Mouse (Mus musculus): ENCODE data around the gene Card6.
"Not testable (repeated sequence)": the region's sequence is repeated elsewhere in the genome, so short reads cannot be mapped to it uniquely, and the experiment has no call there.

Card6 gene

DNA sequence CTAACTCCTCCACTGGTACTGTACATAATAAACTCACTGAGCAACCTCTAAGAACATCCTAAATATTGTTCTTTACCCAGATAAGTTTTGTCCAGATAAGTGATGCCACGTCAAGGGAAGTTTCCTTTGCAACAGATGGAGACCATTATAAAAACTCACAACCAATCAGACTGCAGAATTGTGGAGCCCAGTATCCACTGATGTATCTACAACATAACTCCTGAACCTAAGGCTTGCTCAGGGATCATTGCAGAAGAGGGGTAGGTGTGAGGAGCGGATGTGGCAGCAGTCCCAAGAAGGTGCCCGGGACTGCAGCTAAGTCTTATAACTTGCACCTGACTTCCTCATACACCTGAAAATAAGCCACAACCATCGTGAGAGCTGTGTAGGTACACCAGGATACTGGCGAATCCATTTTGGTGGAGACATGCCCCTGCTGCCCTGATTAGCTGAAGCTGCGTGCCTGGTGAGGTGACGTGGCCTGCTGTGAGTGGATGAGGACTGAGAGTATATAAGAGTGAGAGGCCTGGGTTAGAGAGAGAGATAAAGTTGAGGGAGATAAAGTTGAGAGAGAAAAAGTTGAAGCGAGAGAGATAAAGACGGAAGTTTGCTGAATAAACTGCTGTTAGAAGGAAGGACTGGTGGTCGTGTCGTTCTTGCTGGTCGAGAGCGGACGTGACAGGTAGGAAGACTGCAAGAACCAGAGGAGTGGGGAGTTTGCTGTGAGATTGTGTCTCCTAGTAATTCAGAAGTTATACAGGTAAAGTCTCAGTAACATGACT, 22.7 kb upstream of the Card6 start:
- not testable (repeated sequence) for DNase-seq (ENCODE audit: low spot score in 2 of 2)

DNA sequence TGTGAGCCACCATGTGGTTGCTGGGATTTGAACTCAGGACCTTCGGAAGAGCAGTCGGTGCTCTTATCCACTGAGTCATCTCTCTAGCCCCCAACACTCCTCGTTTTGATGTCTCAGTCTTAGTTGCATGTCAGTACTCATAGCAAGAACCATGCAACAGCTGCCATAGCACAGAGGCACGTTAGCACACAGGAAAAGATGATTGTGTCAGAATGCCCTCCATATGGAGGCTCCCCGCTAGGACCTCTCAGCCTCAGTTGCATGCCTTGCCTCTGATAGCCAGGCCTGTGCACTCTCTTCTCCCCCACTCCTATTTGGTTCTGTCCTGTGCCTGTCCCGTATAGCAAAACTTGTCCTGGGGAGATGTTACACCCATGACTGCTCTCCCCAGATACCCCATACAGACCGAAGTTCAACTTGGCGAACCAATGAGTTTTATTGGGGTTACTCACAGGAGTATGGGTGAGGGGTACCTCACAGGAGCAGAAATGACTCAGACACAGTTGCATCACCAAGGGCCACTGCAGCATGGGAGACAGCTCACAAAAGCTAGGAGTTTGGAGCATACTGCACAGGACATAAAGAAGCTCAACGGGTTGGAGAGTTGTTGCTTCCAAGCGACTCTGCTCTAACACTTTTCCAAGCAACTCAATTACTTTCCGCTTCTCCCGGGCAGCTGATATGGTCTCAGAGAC, 20.9 kb upstream of the Card6 start:
- no peak for DNase-seq (ENCODE audit: low spot score in 2 of 2)

DNA sequence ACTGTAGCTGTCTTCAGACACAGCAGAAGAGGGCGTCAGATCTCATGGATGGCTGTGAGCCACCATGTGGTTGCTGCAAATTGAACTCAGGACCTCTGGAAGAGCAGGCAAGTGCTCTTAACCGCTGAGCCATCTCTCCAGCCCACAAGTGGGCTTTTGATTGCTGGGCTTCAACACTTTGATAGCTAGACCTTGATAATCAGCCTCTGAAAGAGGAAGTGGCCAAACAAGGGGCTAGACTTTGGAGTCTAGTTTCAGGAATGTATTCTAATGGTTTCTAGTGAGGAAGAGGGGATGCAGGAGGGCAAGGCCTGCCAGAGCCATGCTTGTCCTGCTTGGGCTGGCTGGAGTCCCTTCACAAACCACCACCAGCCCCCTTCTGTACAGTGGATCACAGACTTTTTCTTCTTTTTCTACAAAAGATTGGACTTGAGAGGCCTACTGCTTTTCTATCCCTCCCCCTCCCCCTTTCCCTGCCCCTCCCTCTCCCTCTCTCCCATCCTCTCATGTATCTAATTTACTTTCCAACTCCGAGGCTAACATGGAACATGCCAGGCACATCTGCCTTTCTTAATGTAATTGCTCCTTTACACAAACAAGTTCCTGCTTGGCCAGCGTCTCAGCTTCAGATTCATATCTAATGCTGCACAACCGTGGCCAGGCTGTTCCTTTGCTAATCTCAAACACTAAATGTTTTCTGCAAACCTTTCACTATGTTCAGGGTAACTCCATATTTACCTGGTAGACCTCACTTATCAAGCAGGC, 20.0 kb upstream of the Card6 start:
- DNase-seq (ENCODE audit: low spot score in 2 of 2): no peak

DNA sequence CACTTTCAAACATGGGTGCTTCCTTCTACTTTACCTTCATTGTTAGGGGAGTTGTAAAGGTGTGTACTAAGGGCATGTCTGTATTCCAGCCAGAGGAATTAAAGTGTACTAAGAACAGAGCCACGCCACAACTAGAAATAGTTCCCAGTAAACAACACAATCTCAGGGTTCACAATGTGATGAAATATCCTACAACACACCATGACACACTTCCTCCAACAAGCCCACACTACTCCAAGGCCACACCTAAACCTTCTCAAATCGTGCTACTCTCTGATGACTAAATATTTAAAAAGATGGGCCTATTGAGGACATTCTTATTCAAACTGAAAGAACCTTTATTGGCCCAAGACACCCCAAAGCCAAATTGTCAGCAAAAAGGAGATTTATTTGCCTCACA, 19.1 kb upstream of the Card6 start:
- no peak for DNase-seq (ENCODE audit: low spot score in 2 of 2)

DNA sequence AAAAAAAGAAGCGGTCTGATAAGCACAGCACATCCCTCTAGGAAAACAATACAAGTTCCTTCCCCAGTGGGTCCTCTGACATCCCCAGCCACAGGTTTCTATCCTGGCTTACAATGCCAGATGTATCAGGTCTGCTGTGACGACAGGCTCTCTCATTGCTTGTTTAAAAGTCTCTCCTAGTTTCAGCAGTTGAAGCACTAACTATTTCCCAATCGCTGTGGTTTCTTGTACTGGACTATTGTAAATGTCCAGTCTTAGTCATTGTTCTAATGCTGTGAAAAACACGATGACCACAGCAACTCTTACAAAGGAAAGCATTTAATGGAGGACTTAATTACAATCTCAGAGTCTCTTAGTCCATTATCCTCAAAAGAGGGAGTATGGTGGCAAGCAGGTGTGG, 18.1 kb upstream of the Card6 start:
- DNase-seq (ENCODE audit: low spot score in 2 of 2): no peak

DNA sequence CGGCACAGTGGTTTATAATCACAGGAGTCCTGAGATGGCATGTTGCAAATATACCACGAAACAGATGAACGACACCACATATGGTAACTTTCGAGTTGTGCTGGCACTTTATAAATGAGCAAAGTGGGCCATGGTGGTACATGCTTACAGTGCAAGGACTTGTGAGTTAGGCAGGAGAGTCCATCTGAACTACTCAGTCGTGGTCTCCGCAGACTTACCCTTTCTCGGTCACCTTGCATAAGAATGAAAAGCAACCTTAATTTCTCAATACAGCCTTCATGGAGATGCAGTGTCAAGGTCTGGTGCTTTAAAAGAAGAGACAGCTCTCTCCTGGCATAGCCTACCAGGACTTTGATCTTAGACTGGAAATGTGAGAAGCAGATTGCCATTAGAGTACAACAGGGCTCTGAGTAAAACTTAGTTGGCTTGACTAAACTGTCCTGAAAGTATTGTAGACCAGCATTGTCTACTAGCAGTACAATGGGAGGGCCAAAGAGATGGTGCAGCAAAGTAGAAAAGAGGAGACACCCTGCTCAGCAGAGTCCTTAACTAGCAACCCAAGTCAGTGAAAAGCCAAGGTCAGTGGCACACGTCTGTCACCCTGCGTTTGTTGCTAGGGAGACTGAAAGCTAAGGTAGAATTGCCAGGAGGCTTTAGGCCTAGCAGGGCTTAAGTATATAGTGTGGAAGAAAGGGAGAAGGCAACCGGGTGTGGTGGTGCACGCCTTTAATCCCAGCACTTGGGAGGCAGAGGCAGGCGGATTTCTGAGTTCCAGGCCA, 13.4 kb upstream of the Card6 start:
- no peak for DNase-seq (ENCODE audit: low spot score in 2 of 2)

DNA sequence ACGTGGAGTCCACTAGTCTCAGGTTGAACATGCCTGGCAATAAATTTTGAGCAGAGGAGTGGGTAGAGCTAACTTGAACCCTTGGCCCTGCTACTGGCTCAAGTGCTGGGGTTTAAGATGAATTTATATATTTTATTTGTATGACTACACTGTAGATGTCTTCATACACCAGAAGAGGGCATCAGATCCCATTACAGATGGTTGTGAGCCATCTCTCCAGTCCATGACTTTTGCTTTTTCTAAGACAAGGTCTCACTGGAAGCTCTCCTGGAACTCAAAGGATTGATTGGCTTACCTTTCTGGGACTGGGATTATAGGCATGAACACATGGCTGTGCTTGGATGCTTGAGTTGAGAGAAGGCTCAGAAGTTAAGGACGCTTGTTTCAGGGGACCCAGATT, 11.4 kb upstream of the Card6 start:
- no peak for DNase-seq (ENCODE audit: low spot score in 2 of 2)

DNA sequence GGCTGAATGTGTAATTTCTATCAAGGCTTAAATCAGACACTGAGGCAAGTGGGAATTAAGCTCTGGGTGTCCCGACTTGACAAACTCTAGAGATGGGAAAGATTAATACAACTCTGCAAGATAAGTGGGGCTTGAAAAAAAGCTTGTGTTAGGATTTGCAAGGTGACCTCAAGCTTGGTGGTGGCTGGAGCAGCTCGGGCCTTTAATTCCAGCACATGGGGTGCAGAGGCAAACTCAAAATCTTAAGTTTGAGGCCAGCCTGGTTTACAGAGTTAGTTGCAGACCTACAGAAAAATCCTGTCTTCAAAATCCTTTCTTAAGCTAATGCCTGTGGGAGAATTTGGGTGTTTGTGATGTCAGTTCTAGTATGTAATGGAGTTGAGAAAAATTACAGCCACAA, 10.9 kb upstream of the Card6 start:
- DNase-seq (ENCODE audit: low spot score in 2 of 2): no peak

DNA sequence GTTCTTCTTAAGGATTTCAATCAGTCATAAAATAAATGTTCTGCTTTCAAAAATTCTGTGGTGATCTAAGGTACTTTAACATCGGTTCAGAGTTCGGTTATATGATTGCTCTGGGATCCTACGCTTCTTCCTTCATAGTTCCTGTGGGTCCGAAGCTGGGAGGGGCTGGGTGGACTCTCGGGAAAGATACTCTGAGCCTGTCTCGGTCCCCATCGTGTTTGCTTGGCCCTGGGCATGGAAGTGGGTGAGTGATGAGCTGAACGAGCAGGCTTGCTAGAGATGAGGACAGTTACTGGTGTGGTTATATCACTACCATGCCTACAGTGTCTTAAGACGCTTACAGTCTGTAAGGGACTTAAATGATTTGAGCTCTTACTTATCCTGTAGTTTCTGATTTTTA, 10.3 kb upstream of the Card6 start:
- DNase-seq (ENCODE audit: low spot score in 2 of 2): no peak

DNA sequence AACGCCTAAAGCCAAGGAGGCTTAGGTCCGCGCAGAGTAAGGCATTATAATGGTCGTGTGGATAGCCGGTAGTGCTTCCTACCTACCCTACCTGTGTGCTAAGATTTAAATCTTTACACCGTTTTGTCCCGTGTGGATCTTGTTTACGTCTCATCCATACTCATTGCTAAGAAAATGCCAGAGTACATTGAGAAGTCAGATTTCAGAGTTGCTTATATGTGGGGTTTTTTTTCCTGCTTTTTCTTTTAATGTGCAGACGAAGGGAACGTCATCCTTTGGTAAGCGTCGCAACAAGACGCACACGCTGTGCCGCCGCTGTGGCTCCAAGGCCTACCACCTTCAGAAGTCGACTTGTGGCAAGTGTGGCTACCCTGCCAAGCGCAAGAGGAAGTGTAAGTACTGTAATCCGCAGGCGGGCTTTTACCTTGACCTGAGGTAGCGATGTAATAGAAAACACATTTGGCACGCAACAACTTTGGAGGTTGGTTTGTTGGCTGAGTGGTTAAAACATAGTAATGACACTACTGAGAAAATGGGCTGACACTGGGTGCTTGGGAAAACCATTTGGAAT, 8.8 kb upstream of the Card6 start:
- peak; percentile 42 to 50 for DNase-seq (ENCODE audit: low spot score in 2 of 2)

DNA sequence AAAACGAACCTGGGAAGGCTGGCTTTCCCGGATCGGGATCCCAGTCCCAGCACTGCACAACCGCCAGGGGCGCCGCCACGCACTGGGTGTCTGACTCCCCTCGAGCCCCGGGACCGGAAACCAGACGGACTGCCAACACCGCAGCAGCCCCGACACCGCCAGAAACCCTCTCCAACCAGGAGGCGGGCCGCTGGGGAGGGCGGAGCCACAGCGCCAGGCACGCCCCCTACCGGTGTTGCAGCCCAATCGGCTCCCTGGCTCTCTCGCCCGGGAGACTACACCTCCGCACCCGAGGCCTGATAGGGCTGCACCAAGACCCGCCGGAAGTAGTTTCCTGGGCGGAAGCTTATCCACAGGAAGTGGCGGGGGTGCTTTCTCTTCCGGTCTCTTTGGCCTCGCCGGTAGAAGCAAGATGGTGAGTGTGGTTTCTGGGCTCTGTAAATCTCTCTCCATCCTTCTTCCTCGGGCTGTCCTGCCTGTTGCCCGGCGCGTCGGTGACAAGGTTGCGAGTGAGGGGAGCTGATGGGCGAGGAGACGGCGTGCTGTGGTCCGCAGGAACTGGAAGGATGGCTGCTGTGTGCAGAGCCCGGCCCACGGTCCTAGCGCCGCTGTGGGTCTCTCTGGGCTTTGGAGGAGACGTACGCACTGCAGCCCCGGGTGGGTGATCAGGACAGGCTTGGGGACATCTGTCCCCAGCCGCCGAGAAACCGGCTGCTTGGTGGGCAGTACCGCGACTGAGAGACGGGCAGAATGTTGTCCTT, 8.1 kb upstream of the Card6 start, which contains the start of gene Rpl37:
TSS of gene Rpl37 (plus strand) at position 376 of the 761 bp plus-strand sequence.
- peak; percentile 98 to 99 for DNase-seq (ENCODE audit: low spot score in 2 of 2)

DNA sequence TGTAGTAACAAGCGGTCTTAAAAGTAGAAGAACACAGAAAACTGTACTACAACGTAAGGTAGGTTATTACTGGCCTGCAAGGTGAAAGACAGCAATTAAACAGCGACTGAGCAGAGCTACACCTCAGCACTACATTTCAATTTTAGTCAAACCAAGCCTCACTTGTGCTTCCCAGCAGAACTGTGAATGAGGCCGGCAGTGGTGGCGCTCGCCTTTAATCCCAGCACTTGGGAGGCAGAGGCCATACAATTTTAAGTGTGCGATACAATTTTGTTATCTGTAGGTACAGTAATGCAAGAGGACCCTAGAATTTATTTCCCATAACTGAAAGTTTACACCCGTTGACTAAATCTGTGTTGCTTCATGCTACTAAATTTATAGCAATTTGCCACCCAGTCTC, 6.8 kb upstream of the Card6 start:
- DNase-seq (ENCODE audit: low spot score in 2 of 2): no peak

DNA sequence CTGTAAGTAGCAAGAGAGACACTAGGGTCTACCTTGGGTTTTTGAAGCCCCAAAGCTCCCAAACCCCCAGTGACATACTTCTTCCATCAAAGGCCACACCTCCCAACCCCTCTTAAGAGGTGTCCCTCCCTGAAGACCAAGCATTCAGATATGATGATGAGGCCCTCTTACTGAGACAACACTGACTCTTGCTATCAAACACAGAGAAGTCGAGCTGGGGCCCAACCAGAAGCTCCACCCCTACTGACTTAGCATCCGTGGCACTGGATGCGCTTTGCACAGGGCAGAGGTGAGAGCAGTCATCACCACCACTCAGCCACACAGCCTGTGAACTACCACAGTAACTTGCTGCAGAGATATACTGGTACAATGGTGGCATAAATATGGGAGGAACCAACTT, 4.3 kb upstream of the Card6 start:
- no peak for DNase-seq (ENCODE audit: low spot score in 2 of 2)

DNA sequence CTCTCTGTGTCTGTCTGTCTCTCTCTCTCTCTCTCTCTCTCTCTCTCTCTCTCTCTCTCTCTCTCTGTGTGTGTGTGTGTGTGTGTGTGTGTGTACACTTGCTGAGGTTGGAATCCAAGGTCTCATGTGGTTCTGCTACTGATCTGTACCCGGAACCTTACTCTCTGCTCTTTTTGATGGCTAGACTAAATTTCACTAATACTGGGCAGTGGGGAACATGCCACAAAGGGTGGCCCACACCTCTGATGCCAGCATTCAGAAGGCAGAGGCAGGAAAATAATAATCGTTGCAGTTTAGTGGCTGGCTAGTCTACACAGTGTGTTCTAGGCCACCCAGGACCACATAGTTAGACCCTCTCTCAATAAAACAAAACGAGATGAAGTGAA, 309 bp upstream of the Card6 start:
- no peak for DNase-seq (ENCODE audit: low spot score in 2 of 2)

DNA sequence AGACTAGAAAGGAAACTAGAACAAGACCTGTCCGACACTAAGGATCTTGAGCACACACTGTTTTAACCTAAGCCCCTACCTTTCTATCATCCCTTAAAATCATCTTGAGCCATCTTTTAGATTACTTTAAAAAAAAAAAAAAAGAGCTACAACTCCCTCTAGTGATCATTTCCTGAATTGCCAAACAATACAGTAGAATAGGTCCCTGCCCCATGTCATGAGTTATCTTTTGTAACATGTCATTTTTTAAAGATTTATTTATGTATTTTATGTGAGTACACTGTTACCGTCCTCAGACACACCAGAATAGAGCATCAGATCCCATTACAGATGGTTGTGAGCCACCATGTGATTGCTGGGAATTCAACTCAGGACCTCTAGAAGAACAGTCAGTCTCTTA, 2.0 kb downstream of the Card6 start:
- DNase-seq (ENCODE audit: low spot score in 2 of 2): no peak

DNA sequence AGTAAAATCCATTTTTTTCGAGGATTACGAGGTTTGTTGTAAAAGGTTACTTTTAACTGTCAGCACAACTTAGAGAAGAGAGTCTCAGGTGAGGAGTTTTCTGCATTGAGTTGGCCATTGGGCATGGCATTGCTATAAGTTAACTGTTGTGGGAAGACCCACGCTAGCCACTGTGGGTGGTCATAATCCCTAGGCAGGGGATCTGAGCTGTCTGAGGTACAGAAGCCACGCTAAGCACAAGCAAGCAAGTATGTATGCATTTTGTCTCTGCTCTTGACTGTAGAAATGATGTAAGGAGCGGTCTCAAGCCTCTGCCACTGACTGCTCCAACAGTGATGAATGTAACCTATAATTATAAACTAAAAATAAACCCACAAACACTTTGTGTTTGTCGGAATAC, 2.4 kb downstream of the Card6 start:
- DNase-seq (ENCODE audit: low spot score in 2 of 2): no peak

DNA sequence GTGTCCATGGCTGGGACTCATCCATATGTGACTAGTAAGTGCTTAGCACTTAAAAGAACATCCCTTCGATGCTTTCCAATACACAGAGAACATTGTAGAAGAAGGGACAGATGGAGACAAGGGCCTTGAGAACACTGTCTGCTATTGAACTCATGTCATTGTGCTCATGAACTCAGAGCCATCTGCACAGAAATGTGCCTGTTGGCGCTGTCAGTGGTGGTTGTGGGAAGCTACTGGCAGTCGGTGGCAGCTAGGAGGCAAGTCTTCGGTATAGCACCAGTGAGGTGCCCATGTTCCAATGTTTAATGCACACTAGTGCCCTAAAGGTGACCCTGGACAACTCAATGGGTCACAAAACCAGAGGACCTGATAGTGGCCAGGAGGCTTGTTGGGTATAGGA, 6.0 kb downstream of the Card6 start:
- no peak for DNase-seq (ENCODE audit: low spot score in 2 of 2)

DNA sequence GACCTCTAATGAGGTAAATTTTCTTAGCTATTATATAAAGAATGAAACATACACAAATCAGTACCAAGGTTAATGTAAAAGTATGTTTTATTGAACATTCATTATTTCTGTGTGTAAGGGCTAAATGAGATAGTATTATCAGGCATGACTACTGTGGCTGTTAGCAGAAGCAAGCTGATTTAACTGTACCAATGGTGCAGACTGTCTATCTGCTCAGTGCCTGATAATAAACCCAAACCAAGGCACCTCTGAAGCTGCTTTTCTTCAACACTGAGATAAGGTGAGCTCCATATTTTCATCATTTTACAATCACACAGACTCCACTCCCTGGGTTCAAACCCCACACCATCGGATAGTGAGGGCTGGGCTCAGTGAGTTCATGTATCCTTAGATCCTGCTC, 11.0 kb downstream of the Card6 start:
- DNase-seq (ENCODE audit: low spot score in 2 of 2): no peak

DNA sequence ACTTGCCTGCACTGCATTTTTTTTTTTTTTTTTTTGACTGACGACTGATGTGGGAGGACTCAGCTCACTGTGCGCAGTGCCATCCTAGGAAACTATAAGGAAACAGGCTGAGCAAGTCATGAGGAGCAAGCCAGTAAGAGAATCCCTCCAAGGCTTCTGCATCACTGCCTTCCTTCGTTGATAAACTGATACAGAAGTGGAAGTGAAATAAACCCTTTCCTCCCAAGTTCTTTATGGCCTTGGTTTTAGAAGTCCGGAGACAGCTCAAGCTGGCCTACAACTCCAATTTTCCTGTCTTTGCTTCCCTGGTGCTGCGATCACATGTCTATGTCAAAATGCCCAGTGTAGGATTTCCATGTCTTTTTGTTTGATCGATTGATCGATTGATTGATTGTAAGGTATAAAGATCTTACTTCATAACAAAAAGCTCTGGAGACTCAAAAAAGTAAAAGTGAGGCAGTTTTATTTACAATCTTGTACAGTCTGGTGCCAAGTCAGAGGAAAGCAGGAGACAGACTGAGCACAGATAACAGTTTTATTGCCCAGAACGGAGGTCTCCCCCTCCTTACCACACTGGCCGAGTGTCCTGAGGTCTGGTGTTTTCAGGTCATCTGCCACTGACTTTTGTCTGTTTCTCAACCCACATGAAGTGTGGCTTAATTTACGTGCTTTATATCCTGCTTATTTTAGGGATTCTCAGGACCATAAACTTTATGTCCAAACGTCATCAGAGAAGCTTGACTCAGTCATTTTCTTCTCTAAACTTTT, 12.6 kb downstream of the Card6 start:
- no peak for DNase-seq (ENCODE audit: low spot score in 2 of 2)

DNA sequence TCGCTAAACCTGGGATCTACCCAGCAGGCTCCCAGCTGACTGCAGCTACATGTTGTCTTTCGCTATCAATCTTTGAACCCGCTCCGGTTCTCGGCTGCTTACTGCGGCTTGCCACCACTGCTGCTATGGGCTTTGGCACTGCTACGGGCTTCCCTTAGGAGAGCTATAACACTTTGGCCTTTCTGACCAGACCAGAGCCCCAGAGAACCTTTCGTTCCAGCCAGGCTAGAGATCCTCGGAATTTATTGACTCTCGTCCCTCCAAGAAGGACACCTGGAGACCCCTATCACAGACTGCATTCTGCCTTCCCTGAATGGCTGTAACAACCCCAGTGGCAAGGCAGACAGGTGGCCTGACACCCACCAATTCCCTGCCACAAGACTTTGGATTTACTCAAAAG, 18.2 kb downstream of the Card6 start:
- DNase-seq (ENCODE audit: low spot score in 2 of 2): no peak

Measured in spleen, postnatal 36 days (tissue).